Mouse (Mus musculus) intestine, embryonic 14.5 days (tissue): ENCODE results near the gene Adamtsl2. TPM values are rescaled to one million over a fixed set of nuclear protein-coding genes. Genes with fewer than 3 reads are reported as not detected.

Experiments
- ATAC-seq: fragments of 200-750 bp; cut with Nextera tagmentation; replicated peaks from 2 replicates; pipeline ENCODE4 v1.8.0; 2017; ENCODE audit warnings: low read depth, moderate number of reproducible peaks, moderate TSS enrichment, moderate library complexity; ENCODE audit not compliant: low FRiP score, low TSS enrichment
- DNase-seq: peaks from one replicate; pipeline ENCODE4 v3.0.0-alpha.2; 2018; ENCODE audit warnings: low spot score
- H3K27ac ChIP-seq: fragments of 300-500 bp; sonication (generic); 2 replicates; pipeline ENCODE4 v1.5.1; 2014; ENCODE audit warnings: low read depth, mild to moderate bottlenecking, control low read depth
- H3K27me3 ChIP-seq: fragments of 300-500 bp; sonication (generic); replicated peaks from 2 replicates; pipeline ENCODE4 v1.6.1; 2014; ENCODE audit warnings: low read length, control low read depth; ENCODE audit not compliant: control insufficient read depth, insufficient read depth
- H3K36me3 ChIP-seq: fragments of 300-500 bp; sonication (generic); 2 replicates; pipeline ENCODE4 v1.6.1; 2014; ENCODE audit warnings: low read length, control low read depth; ENCODE audit not compliant: control insufficient read depth, insufficient read depth
- H3K4me1 ChIP-seq: fragments of 300-500 bp; sonication (generic); replicated peaks from 2 replicates; pipeline ENCODE4 v1.6.1; 2014; ENCODE audit warnings: low read length, control low read depth, mixed read lengths; ENCODE audit not compliant: control insufficient read depth, insufficient read depth
- H3K4me2 ChIP-seq: fragments of 300-500 bp; sonication (generic); 2 replicates; pipeline ENCODE4 v1.6.1; 2014; ENCODE audit warnings: low read length
- H3K4me3 ChIP-seq: fragments of 300-500 bp; sonication (generic); 2 replicates; pipeline ENCODE4 v1.5.1; 2014; ENCODE audit warnings: low read depth, low read length, control low read depth, mixed read lengths
- H3K9ac ChIP-seq: fragments of 300-500 bp; sonication (generic); 2 replicates; pipeline ENCODE4 v1.6.1; 2014; ENCODE audit warnings: mild to moderate bottlenecking, low read length
- H3K9me3 ChIP-seq: fragments of 300-500 bp; sonication (generic); 2 replicates; pipeline ENCODE4 v1.6.1; 2016; ENCODE audit warnings: low read length, control low read depth; ENCODE audit not compliant: control insufficient read depth
- WGBS: fragments of 180-500 bp; shearing (Covaris S2); extraction: QIAGEN DNeasy Blood & Tissue Kit; methylation state at CpG from one replicate; pipeline ENCODE4 v1.1.7; 2014; 5-methylcytosine and 5-hydroxymethylcytosine counted together
- polyA plus RNA-seq: library from polyadenylated mRNA; unstranded; fragments of >200 nt; fragmentation: Nextera tagmentation; extraction: Ambion mirVana; gene quantifications from 2 replicates; pipeline ENCODE4 v1.2.1, GENCODE M21; 2014

The Adamtsl2 gene
- polyA plus RNA-seq, 1 experiment from 2014 or later: 2.0 TPM

GRCm38 (mm10) chr2:27070247-27070813, 8.8 kb upstream of the Adamtsl2 start:
- Histone ChIP-seq H3K4me1 (peaks cover 11% of the 10 kb centered on the region), H3K9ac (no peak overlapping the region), H3K9me3 (no peaks in the 10 kb centered on the region), H3K27ac (no peak overlapping the region), H3K4me2 (no peak overlapping the region), H3K36me3 (no peaks in the 10 kb centered on the region), H3K4me3 (no peak overlapping the region), H3K27me3 (no peaks in the 10 kb centered on the region)
- 90% methylated on average over 2 of the region's 2 CpGs for WGBS
- ATAC-seq (no peak), DNase-seq (no peak)

DNA sequence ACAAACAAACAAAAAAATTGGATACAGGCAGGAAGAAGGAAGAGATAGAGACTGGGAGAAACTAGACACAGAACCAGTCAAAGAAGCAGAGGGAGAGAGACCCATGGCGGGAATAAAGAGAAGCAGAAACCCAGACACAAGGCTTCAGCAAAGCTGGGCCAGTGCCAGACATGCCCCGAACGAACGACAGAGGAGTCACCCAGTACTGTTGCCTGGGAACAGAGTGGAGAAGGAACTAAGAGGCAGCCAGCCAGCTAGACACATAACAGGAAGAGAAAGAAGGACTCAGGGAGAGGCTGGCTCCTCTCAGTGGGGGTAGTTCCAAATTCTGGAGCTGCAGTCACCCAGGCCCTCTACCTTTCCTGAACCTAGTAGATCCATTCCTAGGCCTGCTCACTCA, 8.0 kb upstream of the Adamtsl2 start:
- H3K27ac ChIP-seq: no peak overlapping the region
- no peaks in the 10 kb centered on the region for H3K27me3 ChIP-seq
- no peak overlapping the region for H3K4me2 ChIP-seq
- peaks cover 15% of the 10 kb centered on the region for H3K4me1 ChIP-seq
- ATAC-seq (no peak), DNase-seq (no peak)
- H3K4me3 ChIP-seq: no peak overlapping the region
- H3K9ac ChIP-seq: no peak overlapping the region
- no peaks in the 10 kb centered on the region for H3K9me3 ChIP-seq
- whole genome bisulfite sequencing: 33% methylated on average over 4 of the region's 4 CpGs
- H3K36me3 ChIP-seq: no peaks in the 10 kb centered on the region

GRCm38 (mm10) chr2:27071978-27072377, 7.2 kb upstream of the Adamtsl2 start, which contains the start of gene Mymk:
Gene Mymk, minus strand, starts transcription at chr2:27072179.
- ATAC-seq: no peak
- H3K9ac ChIP-seq: no peak within 1 kb of the TSS
- H3K4me1 ChIP-seq: peaks cover 15% of the 10 kb centered on the region
- no peaks in the 10 kb centered on the region for H3K36me3 ChIP-seq
- no peak for DNase-seq
- no peak within 1 kb of the TSS for H3K27ac ChIP-seq
- no peak within 1 kb of the TSS for H3K4me3 ChIP-seq
- 74% methylated on average over 2 of the region's 2 CpGs for WGBS
- no peaks in the 10 kb centered on the region for H3K9me3 ChIP-seq
- H3K4me2 ChIP-seq: no peak within 1 kb of the TSS
- no peaks in the 10 kb centered on the region for H3K27me3 ChIP-seq

- no peaks in the 10 kb centered on the region for H3K27me3 ChIP-seq
- WGBS: 53% methylated on average over 4 of the region's 4 CpGs
- no peak overlapping the region for H3K4me2 ChIP-seq
- peaks cover 19% of the 10 kb centered on the region for H3K4me1 ChIP-seq
- no peak for ATAC-seq
- H3K27ac ChIP-seq: no peak overlapping the region
- DNase-seq: no peak
- no peak overlapping the region for H3K4me3 ChIP-seq
- H3K9me3 ChIP-seq: no peaks in the 10 kb centered on the region
- H3K36me3 ChIP-seq: no peaks in the 10 kb centered on the region
- H3K9ac ChIP-seq: no peak overlapping the region
Observed at GRCm38 (mm10) chr2:27073407-27073806, 5.8 kb upstream of the Adamtsl2 start.

DNA sequence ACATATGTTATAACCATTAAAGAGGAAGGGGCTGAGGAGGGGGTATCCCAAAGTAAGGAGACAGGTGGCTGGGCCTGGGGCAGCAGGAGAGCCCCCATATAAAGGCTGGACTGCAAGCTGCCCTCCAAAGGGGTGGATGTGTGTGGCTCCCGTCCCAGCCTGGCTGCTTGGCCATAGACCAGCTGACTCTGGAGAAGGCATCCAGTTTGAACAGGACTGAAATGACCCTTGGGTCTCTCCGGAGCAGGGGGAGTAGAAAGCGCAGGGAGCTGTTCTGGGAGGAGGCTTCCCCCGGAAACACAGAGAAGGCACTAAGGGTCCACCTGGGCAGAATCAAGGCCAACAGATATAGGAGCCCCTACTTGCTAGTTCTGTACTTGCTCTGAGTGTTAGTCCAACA, 4.4 kb upstream of the Adamtsl2 start:
- Histone ChIP-seq H3K9me3 (no peaks in the 10 kb centered on the region), H3K4me2 (no peak overlapping the region), H3K4me3 (no peak overlapping the region), H3K9ac (no peak overlapping the region), H3K27me3 (no peaks in the 10 kb centered on the region), H3K4me1 (peaks cover 33% of the 10 kb centered on the region), H3K36me3 (no peaks in the 10 kb centered on the region), H3K27ac (no peak overlapping the region)
- no peak for DNase-seq
- no peak for ATAC-seq
- WGBS: 71% methylated on average over 4 of the region's 4 CpGs

- Histone ChIP-seq H3K4me2 (no peak overlapping the region), H3K36me3 (no peaks in the 10 kb centered on the region), H3K4me1 (peaks cover 34% of the 10 kb centered on the region), H3K27ac (no peak overlapping the region), H3K9me3 (no peaks in the 10 kb centered on the region), H3K9ac (no peak overlapping the region), H3K27me3 (no peaks in the 10 kb centered on the region), H3K4me3 (no peak overlapping the region)
- DNase-seq (no peak), ATAC-seq (peak; percentile 38)
- WGBS: 63% methylated on average over 3 of the region's 3 CpGs
Observed at GRCm38 (mm10) chr2:27075485-27075884, 3.7 kb upstream of the Adamtsl2 start.

DNA sequence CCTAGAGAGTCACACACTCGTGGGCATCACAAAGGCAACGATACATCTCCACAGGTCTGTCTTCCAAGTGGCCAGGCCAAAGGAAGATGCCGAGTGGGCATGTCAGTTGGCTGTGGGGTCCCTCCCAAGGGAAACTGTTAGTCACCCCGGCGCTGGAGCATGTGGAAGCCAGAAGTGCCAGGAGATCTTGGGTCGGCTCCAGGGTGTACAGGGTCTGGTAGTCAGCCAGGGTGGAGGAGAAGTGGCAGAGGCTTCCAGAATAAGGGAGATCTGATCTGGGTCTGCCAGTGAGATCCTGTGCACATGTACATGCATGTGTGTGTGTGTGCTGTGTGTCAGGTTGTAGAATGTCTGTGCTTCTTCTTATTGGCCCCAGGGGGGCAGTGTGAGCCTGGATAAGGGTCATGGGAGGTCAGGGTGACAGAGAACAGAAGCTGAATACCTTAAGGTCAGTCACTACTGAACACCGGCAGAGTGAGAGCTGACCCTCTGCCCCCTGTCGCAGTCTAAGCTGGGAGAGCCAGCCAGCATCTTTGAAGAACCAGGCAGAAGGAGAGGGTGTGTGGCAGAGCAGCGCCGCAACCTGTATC, 1.4 kb upstream of the Adamtsl2 start:
- Histone ChIP-seq H3K9me3 (no peaks in the 10 kb centered on the region), H3K4me1 (peaks cover 26% of the 10 kb centered on the region), H3K4me3 (no peak overlapping the region), H3K9ac (no peak overlapping the region), H3K36me3 (no peaks in the 10 kb centered on the region), H3K27ac (no peak overlapping the region), H3K27me3 (no peaks in the 10 kb centered on the region), H3K4me2 (no peak overlapping the region)
- WGBS: 70% methylated on average over 10 of the region's 10 CpGs
- DNase-seq (no peak), ATAC-seq (no peak)

GRCm38 (mm10) chr2:27078312-27078711, 867 bp upstream of the Adamtsl2 start:
- Histone ChIP-seq H3K27ac (no peak overlapping the region), H3K4me2 (no peak overlapping the region), H3K4me1 (peaks cover 26% of the 10 kb centered on the region), H3K27me3 (no peaks in the 10 kb centered on the region), H3K36me3 (no peaks in the 10 kb centered on the region), H3K4me3 (no peak overlapping the region), H3K9ac (no peak overlapping the region), H3K9me3 (no peaks in the 10 kb centered on the region)
- DNase-seq (no peak), ATAC-seq (no peak)
- 36% methylated on average over 2 of the region's 2 CpGs for WGBS

DNA sequence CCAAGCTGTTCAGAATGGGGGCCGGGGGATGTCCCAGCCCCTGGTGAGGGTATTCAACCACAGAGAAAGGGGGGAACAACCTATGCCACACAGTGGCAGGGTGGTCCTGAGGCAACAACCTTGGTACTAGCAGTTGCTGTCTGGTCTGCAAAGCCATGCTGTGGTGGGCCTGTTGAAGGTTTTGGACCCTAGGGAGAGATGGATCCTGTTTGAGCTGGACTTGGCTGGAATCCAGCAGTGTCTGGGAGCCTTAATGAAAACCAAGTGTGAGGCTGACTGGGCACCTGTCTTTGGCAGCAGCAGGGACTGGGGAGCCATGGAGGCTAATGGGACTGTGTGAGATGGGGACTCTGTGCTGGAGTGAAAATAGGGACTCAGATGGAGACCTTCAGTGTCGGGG, 470 bp downstream of the Adamtsl2 start:
- H3K9ac ChIP-seq: no peak overlapping the region
- no peak for ATAC-seq

More for the DNA sequence above, 470 bp downstream of the Adamtsl2 start:
- H3K36me3 ChIP-seq: no peaks in the 10 kb centered on the region
- H3K27ac ChIP-seq: no peak overlapping the region
- H3K4me2 ChIP-seq: peak overlapping the region; percentile 20; the same call in 1 of the 2 replicates
- WGBS: 75% methylated on average over 2 of the region's 2 CpGs
- no peak for DNase-seq
- H3K4me1 ChIP-seq: peaks cover 34% of the 10 kb centered on the region
- no peaks in the 10 kb centered on the region for H3K27me3 ChIP-seq
- H3K4me3 ChIP-seq: no peak overlapping the region
- no peaks in the 10 kb centered on the region for H3K9me3 ChIP-seq
